Mouse (Mus musculus) MEL (cell line): ENCODE measurements around the gene Hoxa5.

Source experiments
- CHD1 ChIP-seq: IDR thresholded peaks from 2 replicates; pipeline ENCODE4 v1.6.1; 2012; ENCODE audit warnings: low read depth, mild to moderate bottlenecking, inconsistent platforms, low read length, improper control_type of control experiment
- CTCF ChIP-seq, 3 experiments: IDR thresholded peaks in 2 of 3; conservative IDR thresholded peaks in 1 of 3; 2 replicates each; pipeline ENCODE4 v1.5.1; 2011 to 2012; ENCODE audit warnings: low read length in 3 of 3, low read depth in 2 of 3, mild to moderate bottlenecking in 2 of 3, improper control_type of control experiment in 1 of 3, inconsistent platforms in 1 of 3, mixed read lengths in 1 of 3, moderate library complexity in 1 of 3; ENCODE audit not compliant: control insufficient read depth in 1 of 3, insufficient read depth in 1 of 3, poor library complexity in 1 of 3, severe bottlenecking in 1 of 3
- EP300 ChIP-seq, 2 experiments: IDR thresholded peaks; 2 replicates each; pipeline ENCODE4 v1.6.1; 2011; ENCODE audit warnings: improper control_type of control experiment in 2 of 2, low read length in 2 of 2, low read depth in 1 of 2, mild to moderate bottlenecking in 1 of 2
- JUND ChIP-seq: IDR thresholded peaks from 2 replicates; pipeline ENCODE4 v1.6.1; 2011; ENCODE audit warnings: low read depth, mild to moderate bottlenecking, improper control_type of control experiment, low read length
- MAFK ChIP-seq: IDR thresholded peaks from 2 replicates; pipeline ENCODE4 v1.6.1; 2011; ENCODE audit warnings: low read depth, mild to moderate bottlenecking, low read length, improper control_type of control experiment, borderline replicate concordance
- MAX ChIP-seq: IDR thresholded peaks from 2 replicates; pipeline ENCODE4 v1.6.1; 2011; ENCODE audit warnings: low read length, improper control_type of control experiment
- POLR2A ChIP-seq, 2 experiments: IDR thresholded peaks; 2 replicates each; pipeline ENCODE4 v1.6.1; 2011 to 2012; ENCODE audit warnings: low read length in 2 of 2, mild to moderate bottlenecking in 2 of 2, control low read depth in 1 of 2, improper control_type of control experiment in 1 of 2, low read depth in 1 of 2, moderate library complexity in 1 of 2; ENCODE audit not compliant: control insufficient read depth in 1 of 2, insufficient read depth in 1 of 2, poor library complexity in 1 of 2
- POLR2AphosphoS2 ChIP-seq: IDR thresholded peaks from 2 replicates; pipeline ENCODE4 v1.6.1; 2011; ENCODE audit warnings: low read length, improper control_type of control experiment
- UBTF ChIP-seq: IDR thresholded peaks from 2 replicates; pipeline ENCODE4 v1.6.1; 2012; ENCODE audit warnings: low read depth, mild to moderate bottlenecking, inconsistent platforms, low read length, improper control_type of control experiment, moderate library complexity, borderline replicate concordance; ENCODE audit not compliant: insufficient read depth
- ZC3H11A ChIP-seq: IDR thresholded peaks from 2 replicates; pipeline ENCODE4 v1.6.1; 2012; ENCODE audit warnings: low read depth, mild to moderate bottlenecking, inconsistent platforms, low read length, improper control_type of control experiment
- ZNF384 ChIP-seq: IDR thresholded peaks from 2 replicates; pipeline ENCODE4 v1.6.1; 2012; ENCODE audit warnings: low read depth, mild to moderate bottlenecking, inconsistent platforms, low read length, improper control_type of control experiment

DNA sequence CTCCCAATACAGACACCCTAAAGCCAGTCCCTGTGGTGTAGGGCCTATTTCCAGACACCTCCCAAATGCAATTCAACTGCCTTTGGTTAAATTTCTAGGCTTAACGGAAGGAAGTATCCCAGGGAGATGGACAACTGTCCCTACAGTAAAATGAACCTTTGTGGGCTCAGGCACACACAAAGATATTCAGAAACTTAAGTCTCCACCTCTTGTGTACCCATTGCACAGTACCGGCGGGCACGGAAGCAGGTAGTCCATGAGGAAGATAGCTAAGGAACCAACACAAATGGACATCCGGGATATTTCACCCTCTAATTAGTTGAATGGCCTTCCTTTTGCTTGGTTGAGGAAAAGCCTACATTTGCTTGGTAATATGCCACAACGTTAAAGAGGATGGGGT is 28.0 kb downstream of the Hoxa5 start:
- no peak for TF ChIP-seq EP300 (IDR thresholded peaks at IDR 0.05; ENCODE audit: low read depth in 1 of 2, low read length in 2 of 2)
- TF ChIP-seq CTCF (IDR thresholded peaks at IDR 0.05 in 2 of 3, conservative IDR thresholded peaks at IDR 0.05 in 1 of 3; ENCODE audit: control insufficient read depth in 1 of 3, insufficient read depth in 1 of 3, low read depth in 2 of 3, low read length in 3 of 3, poor library complexity in 1 of 3, severe bottlenecking in 1 of 3) = no peak
- no peak for TF ChIP-seq POLR2AphosphoS2
- no peak for TF ChIP-seq POLR2A (IDR thresholded peaks at IDR 0.05; ENCODE audit: control insufficient read depth in 1 of 2, insufficient read depth in 1 of 2, low read depth in 1 of 2, low read length in 2 of 2, poor library complexity in 1 of 2)
- no peak for TF ChIP-seq MAFK
- TF ChIP-seq UBTF = no peak
- no peak for TF ChIP-seq MAX
- no peak for TF ChIP-seq JUND
- TF ChIP-seq ZNF384 = no peak
- TF ChIP-seq ZC3H11A = no peak
- TF ChIP-seq CHD1 = no peak
